ENCODE assay signal across 13 mouse cellular contexts in the genomic region with DNA sequence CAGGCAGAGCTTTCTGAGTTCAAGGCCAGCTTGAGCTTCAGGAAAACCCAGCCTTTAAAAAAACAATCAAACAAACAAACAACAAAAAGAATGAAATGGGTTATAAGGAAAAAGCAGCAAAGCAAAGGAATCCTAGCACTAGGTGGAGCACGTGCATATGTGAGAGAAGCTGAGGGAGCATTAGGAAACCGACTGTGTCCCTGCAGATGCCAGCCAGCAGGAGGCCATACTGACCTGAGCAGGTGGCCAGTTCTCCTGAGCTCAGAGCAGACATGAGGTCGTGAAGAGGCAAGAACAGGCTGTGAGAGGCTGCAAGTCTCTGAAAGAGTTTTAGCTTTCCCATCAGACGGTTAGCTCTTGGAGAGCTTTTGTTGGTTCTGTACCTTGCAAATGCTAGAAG. TPM values are rescaled to one million over a fixed set of nuclear protein-coding genes. Genes with fewer than 3 reads are reported as not detected.
A peak's percentile ranks its signal among the peaks of the same experiment; 100 is the strongest.
DNase-seq lines count a peak whose midpoint lies in the region; ATAC-seq lines count a peak whose summit lies in the region.
"Had no signal": no experiment of that assay in that cellular context is flagged by ENCODE, and none has a peak within 500 bp of the region (broad histone marks: within the 10 kb centered on the region; RNA-seq: fewer than 3 reads in every experiment).

No protein-coding gene starts in this region.

- WGBS in liver, embryonic 12.5 days (ENCODE audit: insufficient replicate concordance), result 60% methylated on average over 4 of the region's 4 CpGs
- WGBS in liver, embryonic 11.5 days, result 58% methylated on average over 4 of the region's 4 CpGs

- H3K27ac ChIP-seq in liver, embryonic 12.5 days, result no peak overlapping the region
- no peak overlapping the region for H3K27ac ChIP-seq in liver, embryonic 11.5 days (ENCODE audit: low read depth, low read length)
- H3K27ac ChIP-seq: lung, embryonic 15.5 days; stomach, embryonic 15.5 days had no signal

- H3K4me3 ChIP-seq in liver, embryonic 12.5 days, result no peak overlapping the region
- H3K4me3 ChIP-seq in liver, embryonic 11.5 days (ENCODE audit: low read depth, low read length), result no peak overlapping the region
- H3K4me3 ChIP-seq: lung, embryonic 15.5 days; stomach, embryonic 15.5 days had no signal

- no peaks in the 10 kb centered on the region for H3K9me3 ChIP-seq in liver, embryonic 12.5 days (replicated peaks)
- H3K9me3 ChIP-seq in liver, embryonic 11.5 days (ENCODE audit: control insufficient read depth, low read length), result no peaks in the 10 kb centered on the region
- H3K9me3 ChIP-seq: lung, embryonic 15.5 days; stomach, embryonic 15.5 days had no signal

- no peaks in the 10 kb centered on the region for H3K27me3 ChIP-seq in liver, embryonic 12.5 days (replicated peaks)
- no peaks in the 10 kb centered on the region for H3K27me3 ChIP-seq in liver, embryonic 11.5 days (replicated peaks; ENCODE audit: control insufficient read depth, insufficient read depth, low read length)
- H3K27me3 ChIP-seq: lung, embryonic 15.5 days; stomach, embryonic 15.5 days had no signal

- ATAC-seq in liver, embryonic 12.5 days, result no peak
- no peak for ATAC-seq in liver, embryonic 11.5 days (replicated peaks; ENCODE audit: low FRiP score)
- ATAC-seq in megakaryocyte, adult 5-6 weeks (ENCODE audit: poor library complexity, severe bottlenecking), result no peak

- no peaks in the 10 kb centered on the region for H3K4me1 ChIP-seq in liver, embryonic 12.5 days
- H3K4me1 ChIP-seq in liver, embryonic 11.5 days (replicated peaks; ENCODE audit: control insufficient read depth, insufficient read depth, low read length), result no peaks in the 10 kb centered on the region
- H3K4me1 ChIP-seq: lung, embryonic 15.5 days; stomach, embryonic 15.5 days had no signal

- H3K9ac ChIP-seq in liver, embryonic 12.5 days, result 0 out of 2 replicates have a peak overlapping the region, but pooled peaks have one; percentile 27
- H3K9ac ChIP-seq in liver, embryonic 11.5 days (ENCODE audit: low read depth, low read length), result no peak overlapping the region
- H3K9ac ChIP-seq: lung, embryonic 15.5 days; stomach, embryonic 15.5 days had no signal

- peaks cover 99% of the 10 kb centered on the region for H3K36me3 ChIP-seq in liver, embryonic 12.5 days
- peaks cover 51% of the 10 kb centered on the region for H3K36me3 ChIP-seq in liver, embryonic 11.5 days (ENCODE audit: control insufficient read depth, insufficient read depth, low read length)

- no peak overlapping the region for H3K4me2 ChIP-seq in liver, embryonic 12.5 days
- H3K4me2 ChIP-seq in liver, embryonic 11.5 days, result no peak overlapping the region
- H3K4me2 ChIP-seq: lung, embryonic 15.5 days; stomach, embryonic 15.5 days had no signal

- peak; percentile 14 to 33 for DNase-seq in cerebellum, postnatal 25 days
- DNase-seq in cerebellum, postnatal 4 days (ENCODE audit: low spot score in 2 of 2), result no peak
- no peak for DNase-seq in liver, embryonic 11.5 days (ENCODE audit: low spot score)
- DNase-seq in kidney, adult 8-10 months, result peak; percentile 11 to 37
- peak; percentile 8 for DNase-seq in lung, postnatal 25 days (ENCODE audit: low spot score)
- DNase-seq in cerebellum, adult 11 months, result no peak
- DNase-seq: gastrocnemius, postnatal 25 days; heart, postnatal 36 days; right cerebral cortex, adult 18-20 months had no signal

RNA-seq across cellular contexts. Expression of a gene that starts 10.9 kb away (rescaled TPM):
- polyA plus RNA-seq in liver, embryonic 12.5 days (2016; fragmentation: Nextera tagmentation; extraction: Ambion mirVana), result 13.2 TPM in 2 replicates
- 19.2 and 20.1 TPM in 2 replicates for polyA plus RNA-seq in liver, embryonic 11.5 days (2014; fragmentation: Nextera tagmentation; extraction: Ambion mirVana)
- 6.1 and 7.1 TPM in 2 replicates for total RNA-seq in megakaryocyte, adult 5-6 weeks (2015)
- 8.4 and 9.3 TPM in 2 replicates for total RNA-seq in megakaryocyte, adult 5-6 weeks (2017)

RNA-seq across cellular contexts. Expression of a gene that starts 10.9 kb away (rescaled TPM):
- polyA plus RNA-seq in liver, embryonic 12.5 days (2016; fragmentation: Nextera tagmentation; extraction: Ambion mirVana), result 11.8 and 11.9 TPM in 2 replicates
- 15.5 and 16.4 TPM in 2 replicates for polyA plus RNA-seq in liver, embryonic 11.5 days (2014; fragmentation: Nextera tagmentation; extraction: Ambion mirVana)
- 6.0 and 9.6 TPM in 2 replicates for total RNA-seq in megakaryocyte, adult 5-6 weeks (2015)
- 9.4 and 9.9 TPM in 2 replicates for total RNA-seq in megakaryocyte, adult 5-6 weeks (2017)

Comparison
In these comparisons a context has a peak if more than half of its experiments do, and no peak if none do; other contexts are left out.
1. DNase-seq: peak in cerebellum, postnatal 25 days (2 of 2), kidney, adult 8-10 months (2 of 2) and lung, postnatal 25 days (single experiment); none in cerebellum, postnatal 4 days (0 of 2), liver, embryonic 11.5 days (single experiment) and cerebellum, adult 11 months (single experiment).